Comparison of ENCODE assay signal across 8 mouse cellular contexts in the genomic region with DNA sequence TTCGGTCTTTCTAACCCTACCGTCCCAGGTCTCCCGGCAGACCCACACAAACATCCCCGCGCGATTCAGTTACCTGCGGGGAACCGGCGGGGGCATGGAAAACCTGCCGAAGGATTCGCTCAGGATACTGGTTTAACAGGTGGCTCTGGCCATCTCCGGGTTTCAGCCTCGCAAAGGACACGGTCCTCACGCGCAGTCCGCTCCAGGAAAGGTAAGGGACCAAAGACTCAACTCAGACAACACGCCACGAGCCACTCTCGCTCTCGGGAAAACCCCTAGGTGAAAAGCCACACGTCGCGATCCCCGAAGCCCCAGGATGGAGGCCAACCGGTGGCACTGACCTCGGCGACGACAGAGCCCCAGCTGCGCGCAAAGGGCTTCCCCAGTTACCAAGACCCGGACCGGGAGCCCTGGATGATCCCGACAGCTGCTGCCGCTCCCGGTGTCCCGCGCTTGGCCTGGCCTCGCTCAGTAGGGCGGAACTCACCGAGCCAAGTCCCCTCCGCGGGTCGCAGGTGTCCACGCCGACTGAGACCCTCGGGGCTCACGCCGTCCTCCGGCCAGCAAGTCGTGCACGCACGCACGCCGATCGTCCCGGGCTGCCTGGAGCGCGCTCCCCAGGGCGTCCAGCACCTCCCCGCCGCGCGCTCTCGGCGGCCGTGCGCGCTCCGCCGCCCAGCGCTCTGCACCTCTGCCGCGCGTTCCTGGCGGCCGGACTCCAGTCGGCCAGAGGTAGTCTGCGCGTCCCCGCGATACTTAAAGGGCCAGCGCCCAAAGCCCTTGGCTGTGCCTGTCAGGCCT. TPM values are rescaled to one million over a fixed set of nuclear protein-coding genes. Genes with fewer than 3 reads are reported as not detected.
DNase-seq lines count a peak whose midpoint lies in the region; ATAC-seq and TF ChIP-seq lines count a peak whose summit lies in the region.

Gene Proser2 (minus strand): TSS at position 657 of the 801 bp plus-strand sequence.

- H3K4me1 ChIP-seq in hindbrain, embryonic 10.5 days (replicated peaks), result peaks cover 16% of the 10 kb centered on the region; the same call in 1 of the 2 replicates
- no peaks in the 10 kb centered on the region for H3K4me1 ChIP-seq in lung, embryonic 14.5 days (ENCODE audit: insufficient read depth)

- H3K4me3 ChIP-seq in hindbrain, embryonic 10.5 days, result peak within 1 kb of the TSS; percentile 77
- H3K4me3 ChIP-seq in lung, embryonic 14.5 days (ENCODE audit: low read depth, low read length), result peak within 1 kb of the TSS; percentile 71

- WGBS in hindbrain, embryonic 10.5 days, result under 1% methylated on average over 83 of the region's 83 CpGs
- under 1% methylated on average over 83 of the region's 83 CpGs for WGBS in lung, embryonic 14.5 days

- peak within 1 kb of the TSS; percentile 91 for H3K4me2 ChIP-seq in lung, embryonic 14.5 days

- no peak for TF ChIP-seq CTCF in lung, embryonic 14.5 days (IDR thresholded peaks at IDR 0.05; ENCODE audit: low read depth)

- H3K9me3 ChIP-seq in hindbrain, embryonic 10.5 days, result no peaks in the 10 kb centered on the region
- H3K9me3 ChIP-seq in lung, embryonic 14.5 days (ENCODE audit: low read depth, low read length), result no peaks in the 10 kb centered on the region

- H3K36me3 ChIP-seq in hindbrain, embryonic 10.5 days, result no peaks in the 10 kb centered on the region
- no peaks in the 10 kb centered on the region for H3K36me3 ChIP-seq in lung, embryonic 14.5 days (ENCODE audit: insufficient read depth)

- H3K9ac ChIP-seq in lung, embryonic 14.5 days, result peak within 1 kb of the TSS; percentile 58

- peak; percentile 69 for DNase-seq in NIH3T3 (ENCODE audit: low read depth)
- peak; percentile 52 for DNase-seq in cerebellum, adult 8-10 months
- DNase-seq in hindbrain, embryonic 10.5 days (ENCODE audit: low spot score), result peak; percentile 83
- DNase-seq in layer of hippocampus, adult 9-10 months (ENCODE audit: low spot score), result peak; percentile 3
- DNase-seq in lung, embryonic 14.5 days, result peak; percentile 94
- peak; percentile 58 for DNase-seq in ovary, postnatal 10 days (ENCODE audit: low spot score)
- DNase-seq in thymus, postnatal 25 days, result peak; percentile 9

- H3K27ac ChIP-seq in hindbrain, embryonic 10.5 days, result peak within 1 kb of the TSS; percentile 86
- no peak within 1 kb of the TSS for H3K27ac ChIP-seq in lung, embryonic 14.5 days (ENCODE audit: low read depth)

- H3K27me3 ChIP-seq in hindbrain, embryonic 10.5 days (ENCODE audit: insufficient read depth, poor library complexity, severe bottlenecking), result peaks cover 30% of the 10 kb centered on the region
- H3K27me3 ChIP-seq in lung, embryonic 14.5 days (ENCODE audit: insufficient read depth, low read length), result peaks cover 25% of the 10 kb centered on the region

- ATAC-seq in frontal cortex, adult (ENCODE audit: low TSS enrichment), result peak; percentile 95
- ATAC-seq in lung, embryonic 14.5 days (ENCODE audit: insufficient read depth), result peak; percentile 91

RNA-seq across cellular contexts. Expression of gene Proser2, which starts in this region (rescaled TPM):
- 3.4 and 4.2 TPM in 2 replicates for polyA plus RNA-seq in hindbrain, embryonic 10.5 days (2016; fragmentation: Nextera tagmentation; extraction: Ambion mirVana)
- 4.9 and 5.9 TPM in 2 replicates for polyA plus RNA-seq in lung, embryonic 14.5 days (2014; fragmentation: Nextera tagmentation; extraction: Ambion mirVana)

Comparison
In these comparisons a context has a peak if more than half of its experiments do, and no peak if none do; other contexts are left out.
1. DNase-seq: peak in every context shown above with its lines; median percentile 94 in lung, embryonic 14.5 days; 83 in hindbrain, embryonic 10.5 days; 69 in NIH3T3; 58 in ovary, postnatal 10 days; 52 in cerebellum, adult 8-10 months; 9 in thymus, postnatal 25 days; 3 in layer of hippocampus, adult 9-10 months.